Mouse (Mus musculus): ENCODE results near the gene Ankrd39. TPM values are rescaled to one million over a fixed set of nuclear protein-coding genes. Genes with fewer than 3 reads are reported as not detected.

The Ankrd39 gene
- polyA plus RNA-seq, 1 experiment: 13.5 TPM

DNA sequence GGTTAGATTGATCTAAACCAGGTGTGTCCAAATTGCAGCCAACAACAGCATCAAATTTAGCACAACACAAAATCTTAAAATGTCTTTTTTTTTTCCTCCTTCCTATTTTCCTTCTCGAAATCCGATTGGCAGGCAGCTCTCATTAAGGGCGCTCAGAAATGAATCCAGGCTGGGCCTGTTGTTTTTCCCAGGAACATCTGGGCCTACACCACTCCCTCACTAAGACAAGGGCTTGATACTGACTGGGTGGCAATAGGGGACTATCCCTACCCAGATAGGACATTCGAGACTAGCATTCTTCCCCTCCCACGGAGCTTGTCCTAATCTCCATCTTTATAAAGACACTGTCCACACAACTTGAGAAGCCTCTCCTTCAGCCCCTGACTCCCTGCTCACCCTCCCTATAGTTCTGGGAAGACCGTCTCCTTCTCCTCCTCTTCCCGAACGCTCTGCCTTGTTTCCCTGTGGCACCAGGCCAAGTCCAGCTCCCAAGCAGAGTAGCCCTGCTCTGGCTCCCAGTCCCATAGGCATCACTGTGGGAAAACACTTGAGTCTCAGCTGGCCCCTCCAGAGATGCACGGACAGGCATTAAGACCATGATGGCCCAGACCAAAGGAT is 845 bp upstream of the Ankrd39 start:
- WGBS: 49% methylated on average over 9 of the region's 9 CpGs
- Histone ChIP-seq H3K4me3 (ENCODE audit: low read depth, low read length) (no peak overlapping the region), H3K27ac (ENCODE audit: insufficient read depth, low read depth, low read length) (peak overlapping the region; percentile 25; the same call in 1 of the 2 replicates), H3K27me3 (ENCODE audit: control insufficient read depth, insufficient read depth, low read length) (no peaks in the 10 kb centered on the region), H3K4me1 (ENCODE audit: control insufficient read depth, insufficient read depth, insufficient read length, low read length) (peaks cover 3% of the 10 kb centered on the region; the same call in 1 of the 2 replicates), H3K36me3 (ENCODE audit: control insufficient read depth, insufficient read depth, low read length) (peaks cover 10% of the 10 kb centered on the region; the same call in 1 of the 2 replicates)
- no peak for TF ChIP-seq CTCF (IDR thresholded peaks at IDR 0.05; ENCODE audit: extremely low read depth, insufficient read length, insufficient replicate concordance, low read depth, low read length)
- no peak for TF ChIP-seq POLR2A (IDR thresholded peaks at IDR 0.05; ENCODE audit: low read depth, low read length)

- no peak for TF ChIP-seq POLR2A (IDR thresholded peaks at IDR 0.05; ENCODE audit: low read depth, low read length)
- no peak for TF ChIP-seq CTCF (IDR thresholded peaks at IDR 0.05; ENCODE audit: extremely low read depth, insufficient read length, insufficient replicate concordance, low read depth, low read length)
- H3K27me3 ChIP-seq (ENCODE audit: control insufficient read depth, insufficient read depth, low read length): no peaks in the 10 kb centered on the region
- peaks cover 14% of the 10 kb centered on the region for H3K36me3 ChIP-seq (ENCODE audit: control insufficient read depth, insufficient read depth, low read length)
- peaks cover 3% of the 10 kb centered on the region; the same call in 1 of the 2 replicates for H3K4me1 ChIP-seq (ENCODE audit: control insufficient read depth, insufficient read depth, insufficient read length, low read length)
- WGBS: 69% methylated on average over 19 of the region's 19 CpGs
- no peak overlapping the region for H3K27ac ChIP-seq (ENCODE audit: insufficient read depth, low read depth, low read length)
- no peak overlapping the region for H3K4me3 ChIP-seq (ENCODE audit: low read depth, low read length)
Observed at GRCm38 (mm10) chr1:36545845-36546600, 1.2 kb downstream of the Ankrd39 start.

GRCm38 (mm10) chr1:36545382-36545781 is 1.9 kb downstream of the Ankrd39 start:
- no peak overlapping the region for H3K27ac ChIP-seq (ENCODE audit: insufficient read depth, low read depth, low read length)
- H3K4me1 ChIP-seq (ENCODE audit: control insufficient read depth, insufficient read depth, insufficient read length, low read length): peaks cover 3% of the 10 kb centered on the region; the same call in 1 of the 2 replicates
- WGBS: 65% methylated on average over 2 of the region's 2 CpGs
- H3K36me3 ChIP-seq (ENCODE audit: control insufficient read depth, insufficient read depth, low read length): peaks cover 19% of the 10 kb centered on the region
- no peaks in the 10 kb centered on the region for H3K27me3 ChIP-seq (ENCODE audit: control insufficient read depth, insufficient read depth, low read length)
- no peak overlapping the region for H3K4me3 ChIP-seq (ENCODE audit: low read depth, low read length)
- no peak for TF ChIP-seq CTCF (IDR thresholded peaks at IDR 0.05; ENCODE audit: extremely low read depth, insufficient read length, insufficient replicate concordance, low read depth, low read length)
- no peak for TF ChIP-seq POLR2A (IDR thresholded peaks at IDR 0.05; ENCODE audit: low read depth, low read length)

GRCm38 (mm10) chr1:36542925-36543324 is 4.3 kb downstream of the Ankrd39 start:
- H3K27me3 ChIP-seq (ENCODE audit: control insufficient read depth, insufficient read depth, low read length): no peaks in the 10 kb centered on the region
- peaks cover 3% of the 10 kb centered on the region; the same call in 1 of the 2 replicates for H3K4me1 ChIP-seq (ENCODE audit: control insufficient read depth, insufficient read depth, insufficient read length, low read length)
- H3K27ac ChIP-seq (ENCODE audit: insufficient read depth, low read depth, low read length): no peak overlapping the region
- no peak overlapping the region for H3K4me3 ChIP-seq (ENCODE audit: low read depth, low read length)
- TF ChIP-seq POLR2A (IDR thresholded peaks at IDR 0.05; ENCODE audit: low read depth, low read length): no peak
- no peak for TF ChIP-seq CTCF (IDR thresholded peaks at IDR 0.05; ENCODE audit: extremely low read depth, insufficient read length, insufficient replicate concordance, low read depth, low read length)
- H3K36me3 ChIP-seq (ENCODE audit: control insufficient read depth, insufficient read depth, low read length): peaks cover 16% of the 10 kb centered on the region
- WGBS: 88% methylated on average over 9 of the region's 9 CpGs

DNA sequence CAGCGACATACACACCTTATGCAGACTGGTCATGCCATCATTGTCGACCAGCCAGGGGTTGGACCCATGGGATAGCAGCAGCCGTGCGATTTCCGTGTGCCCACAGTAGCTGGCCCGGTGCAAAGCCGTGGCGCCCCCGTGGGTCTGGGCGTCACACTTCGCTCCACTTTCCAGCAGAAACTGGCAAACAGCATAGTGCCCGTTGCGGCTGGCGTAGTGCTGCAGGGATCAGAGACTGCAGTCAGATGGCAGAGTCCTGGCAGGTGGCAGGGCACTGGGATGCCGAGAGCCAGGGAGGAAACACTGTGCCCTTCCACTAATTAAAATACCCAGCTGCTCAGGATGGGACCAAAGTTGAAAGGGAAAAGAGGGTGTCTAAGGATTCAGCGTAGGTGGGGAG is 5.4 kb downstream of the Ankrd39 start:
- WGBS: 96% methylated on average over 16 of the region's 16 CpGs
- no peaks in the 10 kb centered on the region for H3K4me1 ChIP-seq (ENCODE audit: control insufficient read depth, insufficient read depth, insufficient read length, low read length)
- H3K36me3 ChIP-seq (ENCODE audit: control insufficient read depth, insufficient read depth, low read length): peaks cover 16% of the 10 kb centered on the region
- no peak for TF ChIP-seq POLR2A (IDR thresholded peaks at IDR 0.05; ENCODE audit: low read depth, low read length)
- no peak overlapping the region for H3K4me3 ChIP-seq (ENCODE audit: low read depth, low read length)
- no peak overlapping the region for H3K27ac ChIP-seq (ENCODE audit: insufficient read depth, low read depth, low read length)
- H3K27me3 ChIP-seq (ENCODE audit: control insufficient read depth, insufficient read depth, low read length): no peaks in the 10 kb centered on the region

DNA sequence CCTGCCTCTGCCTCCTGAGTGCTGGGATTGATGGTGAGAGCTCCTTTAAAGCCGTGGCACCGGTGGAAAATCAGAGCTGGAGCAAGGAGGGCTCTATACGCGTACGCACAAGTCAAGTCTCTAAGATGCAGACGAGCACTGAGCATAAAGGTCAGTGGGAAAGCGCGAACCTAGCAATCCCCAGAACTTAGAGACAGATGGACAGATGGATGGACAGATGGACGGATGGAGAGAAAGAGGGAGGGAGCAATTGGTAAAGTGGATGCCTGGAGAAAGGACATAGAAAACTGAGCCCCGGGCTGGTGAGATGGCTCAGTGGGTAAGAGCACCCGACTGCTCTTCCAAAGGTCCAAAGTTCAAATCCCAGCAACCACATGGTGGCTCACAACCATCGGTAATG is 6.4 kb downstream of the Ankrd39 start:
- no peak overlapping the region for H3K4me3 ChIP-seq (ENCODE audit: low read depth, low read length)
- H3K27ac ChIP-seq (ENCODE audit: insufficient read depth, low read depth, low read length): no peak overlapping the region
- TF ChIP-seq CTCF (IDR thresholded peaks at IDR 0.05; ENCODE audit: extremely low read depth, insufficient read length, insufficient replicate concordance, low read depth, low read length) (no peak), POLR2A (IDR thresholded peaks at IDR 0.05; ENCODE audit: low read depth, low read length) (no peak)
- 87% methylated on average over 12 of the region's 12 CpGs for WGBS
- H3K4me1 ChIP-seq (ENCODE audit: control insufficient read depth, insufficient read depth, insufficient read length, low read length): no peaks in the 10 kb centered on the region
- peaks cover 16% of the 10 kb centered on the region for H3K36me3 ChIP-seq (ENCODE audit: control insufficient read depth, insufficient read depth, low read length)
- no peaks in the 10 kb centered on the region for H3K27me3 ChIP-seq (ENCODE audit: control insufficient read depth, insufficient read depth, low read length)

DNA sequence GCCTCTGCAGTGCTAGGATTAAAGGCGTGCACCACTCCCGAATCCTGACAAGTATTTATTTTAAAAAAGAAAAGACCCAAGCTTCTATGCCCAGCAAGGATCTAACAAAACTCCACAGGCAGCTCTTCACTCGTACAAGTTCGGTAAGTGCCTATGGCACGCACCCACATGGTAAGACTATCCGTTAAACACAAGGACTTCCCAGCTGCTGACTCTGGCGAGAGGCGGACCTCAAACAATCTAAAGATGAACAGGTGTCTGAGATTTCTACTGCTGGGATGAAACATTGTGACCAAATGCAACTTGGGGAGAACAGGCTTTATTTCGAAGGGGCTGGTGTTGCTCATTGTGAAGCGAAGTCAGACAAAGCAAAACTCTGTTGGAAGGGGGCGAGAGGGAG is 7.1 kb downstream of the Ankrd39 start:
- WGBS: 93% methylated on average over 11 of the region's 11 CpGs
- H3K27me3 ChIP-seq (ENCODE audit: control insufficient read depth, insufficient read depth, low read length): no peaks in the 10 kb centered on the region
- peaks cover 16% of the 10 kb centered on the region for H3K36me3 ChIP-seq (ENCODE audit: control insufficient read depth, insufficient read depth, low read length)
- H3K4me1 ChIP-seq (ENCODE audit: control insufficient read depth, insufficient read depth, insufficient read length, low read length): no peaks in the 10 kb centered on the region
- TF ChIP-seq CTCF (IDR thresholded peaks at IDR 0.05; ENCODE audit: extremely low read depth, insufficient read length, insufficient replicate concordance, low read depth, low read length) (no peak), POLR2A (IDR thresholded peaks at IDR 0.05; ENCODE audit: low read depth, low read length) (no peak)
- H3K4me3 ChIP-seq (ENCODE audit: low read depth, low read length): no peak overlapping the region
- no peak overlapping the region for H3K27ac ChIP-seq (ENCODE audit: insufficient read depth, low read depth, low read length)

All from small intestine, adult 2 months (tissue).